32 mouse cellular contexts compared by ENCODE assay signal in genomic region chr4:135535021-135535420, GRCm38 (mm10). TPM values are rescaled to one million over a fixed set of nuclear protein-coding genes. Genes with fewer than 3 reads are reported as not detected.
"Had no signal": no experiment of that assay in that cellular context is flagged by ENCODE, and none has a peak within 500 bp of the region (broad histone marks: within the 10 kb centered on the region; RNA-seq: fewer than 3 reads in every experiment).

No protein-coding gene starts in this region.

- H3K4me1 ChIP-seq: limb, embryonic 13.5 days; liver, embryonic 12.5 days; liver, embryonic 13.5 days; liver, embryonic 15.5 days; lung, embryonic 15.5 days; midbrain, embryonic 12.5 days had no signal

- H3K36me3 ChIP-seq: limb, embryonic 10.5 days; limb, embryonic 12.5 days; limb, embryonic 13.5 days; limb, embryonic 15.5 days; liver, embryonic 12.5 days; liver, embryonic 13.5 days; liver, embryonic 15.5 days; lung, embryonic 15.5 days; midbrain, embryonic 10.5 days; midbrain, embryonic 12.5 days; midbrain, embryonic 13.5 days; midbrain, embryonic 15.5 days; neural tube, embryonic 12.5 days; neural tube, embryonic 13.5 days had no signal

- H3K4me3 ChIP-seq: limb, embryonic 10.5 days; limb, embryonic 12.5 days; limb, embryonic 13.5 days; limb, embryonic 15.5 days; liver, embryonic 12.5 days; liver, embryonic 13.5 days; liver, embryonic 15.5 days; lung, embryonic 15.5 days; megakaryocyte, embryonic 14.5 days; midbrain, embryonic 10.5 days; midbrain, embryonic 12.5 days; midbrain, embryonic 13.5 days; midbrain, embryonic 15.5 days; myocyte; neural tube, embryonic 12.5 days; neural tube, embryonic 13.5 days had no signal

- DNase-seq: left cerebral cortex, postnatal 4 days; liver; liver, embryonic 13.5 days; liver, postnatal 0 days; lung, adult 18-20 months; lung, adult 2 months; lung, embryonic 14.5 days; lung, postnatal 10 days; lung, postnatal 14 days; lung, postnatal 36 days; lung, postnatal 4 days; midbrain, embryonic 14.5 days had no signal

- H3K27me3 ChIP-seq: limb, embryonic 12.5 days; limb, embryonic 13.5 days; limb, embryonic 15.5 days; liver, embryonic 13.5 days; liver, embryonic 15.5 days; lung, embryonic 15.5 days; midbrain, embryonic 12.5 days; midbrain, embryonic 13.5 days; midbrain, embryonic 15.5 days; neural tube, embryonic 12.5 days; neural tube, embryonic 13.5 days had no signal

- H3K9me3 ChIP-seq: lung, embryonic 15.5 days; midbrain, embryonic 15.5 days; neural tube, embryonic 13.5 days had no signal

RNA-seq across cellular contexts. Expression of gene Grhl3, which starts 38.4 kb away (rescaled TPM):
- total RNA-seq: megakaryocyte progenitor cell, adult 5-6 weeks; megakaryocyte, adult 5-6 weeks; megakaryocyte-erythroid progenitor cell, adult 5-6 weeks had no signal

RNA-seq across cellular contexts. Expression of gene Stpg1, which starts 40.4 kb away (rescaled TPM):
- total RNA-seq: liver, adult 2 months; megakaryocyte-erythroid progenitor cell, adult 5-6 weeks; monocyte, adult 5-6 weeks had no signal
